Mouse (Mus musculus) liver, embryonic 15.5 days (tissue): ENCODE results near the gene Vwf. TPM values are rescaled to one million over a fixed set of nuclear protein-coding genes. Genes with fewer than 3 reads are reported as not detected.

Source experiments
- ATAC-seq: fragments of 200-750 bp; cut with Nextera tagmentation; 2 replicates; pipeline ENCODE4 v1.8.0; 2017; ENCODE audit warnings: moderate number of reproducible peaks, mild to moderate bottlenecking, moderate library complexity; ENCODE audit not compliant: insufficient read depth
- H3K27ac ChIP-seq: fragments of 300-500 bp; sonication (generic); replicated peaks from 2 replicates; pipeline ENCODE4 v1.5.1; 2015; ENCODE audit warnings: mild to moderate bottlenecking, inconsistent platforms
- H3K27me3 ChIP-seq: fragments of 300-500 bp; sonication (generic); 2 replicates; pipeline ENCODE4 v1.6.1; 2015; ENCODE audit warnings: mild to moderate bottlenecking, inconsistent platforms
- H3K36me3 ChIP-seq: fragments of 300-500 bp; sonication (generic); replicated peaks from 2 replicates; pipeline ENCODE4 v1.6.1; 2015; ENCODE audit warnings: moderate library complexity, mild to moderate bottlenecking, inconsistent platforms
- H3K4me1 ChIP-seq: fragments of 300-500 bp; sonication (generic); replicated peaks from 2 replicates; pipeline ENCODE4 v1.6.1; 2015; ENCODE audit warnings: inconsistent platforms
- H3K4me2 ChIP-seq: fragments of 300-500 bp; sonication (generic); 2 replicates; pipeline ENCODE4 v1.6.1; 2015; ENCODE audit warnings: moderate library complexity, mild to moderate bottlenecking, inconsistent platforms
- H3K4me3 ChIP-seq: fragments of 300-500 bp; sonication (generic); replicated peaks from 2 replicates; pipeline ENCODE4 v1.5.1; 2015; ENCODE audit warnings: mild to moderate bottlenecking, inconsistent platforms
- H3K9ac ChIP-seq: fragments of 300-500 bp; sonication (generic); 2 replicates; pipeline ENCODE4 v1.6.1; 2015; ENCODE audit warnings: moderate library complexity, mild to moderate bottlenecking, inconsistent platforms
- H3K9me3 ChIP-seq: fragments of 300-500 bp; sonication (generic); replicated peaks from 2 replicates; pipeline ENCODE4 v1.6.1; 2016; ENCODE audit warnings: inconsistent platforms
- WGBS: fragments of 180-500 bp; shearing (Covaris S2); methylation state at CpG from one replicate; pipeline ENCODE4 v1.1.7; 2015; ENCODE audit warnings: mixed read lengths; ENCODE audit not compliant: insufficient replicate concordance; 5-methylcytosine and 5-hydroxymethylcytosine counted together
- polyA plus RNA-seq: library from polyadenylated mRNA; unstranded; fragments of >200 nt; fragmentation: Nextera tagmentation; extraction: Ambion mirVana; gene quantifications from 2 replicates; pipeline ENCODE4 v1.2.1, GENCODE M21; 2015

Gene Vwf
- polyA plus RNA-seq, 1 experiment from 2014 or later = 8.5 TPM

DNA sequence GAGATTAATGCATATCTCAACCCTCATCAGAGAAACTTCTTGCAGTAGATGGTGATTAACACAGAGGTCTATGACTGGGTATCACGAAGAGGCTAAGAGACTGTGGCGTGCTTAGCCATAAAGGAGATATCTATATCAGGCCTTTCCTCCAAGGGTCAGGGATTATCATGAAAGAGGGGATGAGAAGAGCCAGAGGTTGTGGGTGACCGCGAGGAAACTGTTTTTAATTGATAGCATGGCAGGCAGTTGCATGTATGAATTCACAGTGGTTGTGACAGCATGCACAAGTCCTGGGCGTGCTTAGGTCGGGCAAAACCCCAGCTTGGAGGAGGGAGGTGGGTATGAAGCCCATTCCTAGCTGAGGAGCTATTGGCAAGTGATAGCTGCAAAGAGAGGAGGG is 5.3 kb upstream of the Vwf start:
- Histone ChIP-seq H3K9me3 (no peaks in the 10 kb centered on the region), H3K36me3 (no peaks in the 10 kb centered on the region), H3K9ac (no peak overlapping the region), H3K27ac (no peak overlapping the region; the same call in 1 of the 2 replicates), H3K27me3 (no peaks in the 10 kb centered on the region), H3K4me1 (peaks cover 24% of the 10 kb centered on the region), H3K4me3 (no peak overlapping the region), H3K4me2 (peak overlapping the region; percentile 13; the same call in 1 of the 2 replicates)
- peak; percentile 68 for ATAC-seq
- 22% methylated on average over 6 of the region's 6 CpGs for WGBS

GRCm38 (mm10) chr6:125548406-125548805 is 1.8 kb downstream of the Vwf start:
- no peaks in the 10 kb centered on the region for H3K27me3 ChIP-seq
- H3K4me1 ChIP-seq = peaks cover 15% of the 10 kb centered on the region
- WGBS = 27% methylated on average over 10 of the region's 10 CpGs
- H3K4me3 ChIP-seq = no peak overlapping the region
- H3K9me3 ChIP-seq = no peaks in the 10 kb centered on the region
- H3K9ac ChIP-seq = no peak overlapping the region
- H3K4me2 ChIP-seq = peak overlapping the region; percentile 36
- no peaks in the 10 kb centered on the region for H3K36me3 ChIP-seq
- no peak overlapping the region for H3K27ac ChIP-seq
- ATAC-seq = no peak

GRCm38 (mm10) chr6:125550172-125550571 is 3.6 kb downstream of the Vwf start:
- Histone ChIP-seq H3K4me3 (no peak overlapping the region), H3K27me3 (no peaks in the 10 kb centered on the region), H3K4me1 (peaks cover 15% of the 10 kb centered on the region), H3K4me2 (no peak overlapping the region), H3K36me3 (no peaks in the 10 kb centered on the region), H3K27ac (no peak overlapping the region), H3K9ac (no peak overlapping the region), H3K9me3 (no peaks in the 10 kb centered on the region)
- ATAC-seq = no peak
- WGBS = 32% methylated on average over 5 of the region's 5 CpGs

GRCm38 (mm10) chr6:125552760-125553159 is 6.2 kb downstream of the Vwf start:
- Histone ChIP-seq H3K4me1 (peaks cover 15% of the 10 kb centered on the region), H3K36me3 (no peaks in the 10 kb centered on the region), H3K4me2 (no peak overlapping the region), H3K9me3 (no peaks in the 10 kb centered on the region), H3K27ac (no peak overlapping the region), H3K27me3 (no peaks in the 10 kb centered on the region), H3K4me3 (no peak overlapping the region), H3K9ac (no peak overlapping the region)
- no peak for ATAC-seq
- 43% methylated on average over 6 of the region's 6 CpGs for WGBS

- Histone ChIP-seq H3K4me1 (peaks cover 16% of the 10 kb centered on the region), H3K9ac (no peak overlapping the region), H3K27ac (no peak overlapping the region), H3K9me3 (no peaks in the 10 kb centered on the region), H3K4me2 (no peak overlapping the region), H3K4me3 (no peak overlapping the region), H3K27me3 (no peaks in the 10 kb centered on the region), H3K36me3 (no peaks in the 10 kb centered on the region)
- 60% methylated on average over 4 of the region's 4 CpGs for WGBS
- ATAC-seq = no peak
Measured at GRCm38 (mm10) chr6:125553551-125553950, 7.0 kb downstream of the Vwf start.

DNA sequence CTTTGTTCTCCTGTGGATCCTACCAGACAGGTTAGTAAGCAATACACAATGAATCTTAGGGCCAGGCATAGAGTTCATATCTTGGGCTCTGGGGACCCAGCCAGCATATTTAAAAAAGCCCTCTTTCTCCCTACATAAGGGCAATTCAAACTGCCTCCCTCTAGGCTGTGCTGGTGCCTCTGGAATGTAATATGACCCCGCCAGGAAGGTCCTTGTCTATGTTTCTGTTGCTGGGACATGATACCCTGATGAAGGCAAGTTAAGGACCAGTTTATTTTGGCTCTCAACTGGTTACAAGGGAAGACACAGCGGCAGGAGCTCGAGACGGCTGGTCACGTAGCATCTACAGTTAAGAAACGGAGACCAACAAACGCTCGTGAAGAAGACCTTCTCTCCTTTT is 12.3 kb downstream of the Vwf start:
- H3K4me1 ChIP-seq = peaks cover 51% of the 10 kb centered on the region
- H3K27ac ChIP-seq = no peak overlapping the region
- no peaks in the 10 kb centered on the region for H3K36me3 ChIP-seq
- WGBS = 61% methylated on average over 8 of the region's 8 CpGs
- H3K27me3 ChIP-seq = no peaks in the 10 kb centered on the region
- ATAC-seq = no peak
- H3K4me2 ChIP-seq = no peak overlapping the region
- H3K9me3 ChIP-seq = no peaks in the 10 kb centered on the region
- H3K4me3 ChIP-seq = no peak overlapping the region
- no peak overlapping the region for H3K9ac ChIP-seq

- Histone ChIP-seq H3K4me1 (peaks cover 73% of the 10 kb centered on the region), H3K9ac (no peak overlapping the region), H3K4me3 (no peak overlapping the region), H3K36me3 (no peaks in the 10 kb centered on the region), H3K9me3 (no peaks in the 10 kb centered on the region), H3K27me3 (no peaks in the 10 kb centered on the region), H3K4me2 (no peak overlapping the region), H3K27ac (peak overlapping the region; percentile 91)
- ATAC-seq = peak; percentile 13; the same call in 1 of the 2 replicates
- WGBS = 40% methylated on average over 5 of the region's 5 CpGs
Measured at GRCm38 (mm10) chr6:125561031-125561430, 14.5 kb downstream of the Vwf start.

- Histone ChIP-seq H3K9me3 (no peaks in the 10 kb centered on the region), H3K9ac (no peak overlapping the region), H3K4me3 (no peak overlapping the region), H3K27me3 (no peaks in the 10 kb centered on the region), H3K4me1 (peaks cover 78% of the 10 kb centered on the region), H3K27ac (peak overlapping the region; percentile 91), H3K4me2 (no peak overlapping the region), H3K36me3 (no peaks in the 10 kb centered on the region)
- no peak for ATAC-seq
- WGBS = 90% methylated on average over 2 of the region's 2 CpGs
Measured at GRCm38 (mm10) chr6:125561521-125561920, 14.9 kb downstream of the Vwf start.

- peak overlapping the region; percentile 63 for H3K4me2 ChIP-seq
- no peaks in the 10 kb centered on the region for H3K9me3 ChIP-seq
- H3K4me3 ChIP-seq = peak overlapping the region; percentile 30
- H3K36me3 ChIP-seq = no peaks in the 10 kb centered on the region
- 16% methylated on average over 7 of the region's 7 CpGs for WGBS
- peak overlapping the region; percentile 35 for H3K9ac ChIP-seq
- H3K4me1 ChIP-seq = peaks cover 94% of the 10 kb centered on the region
- peak overlapping the region; percentile 91 for H3K27ac ChIP-seq
- peak; percentile 95 for ATAC-seq
- H3K27me3 ChIP-seq = no peaks in the 10 kb centered on the region
Measured at GRCm38 (mm10) chr6:125564812-125565281, 18.3 kb downstream of the Vwf start.

- WGBS = 31% methylated on average over 6 of the region's 6 CpGs
- Histone ChIP-seq H3K4me2 (peak overlapping the region; percentile 63), H3K4me1 (peaks cover 89% of the 10 kb centered on the region), H3K27ac (peak overlapping the region; percentile 91), H3K4me3 (peak overlapping the region; percentile 30; the same call in 1 of the 2 replicates), H3K36me3 (no peaks in the 10 kb centered on the region), H3K27me3 (no peaks in the 10 kb centered on the region), H3K9me3 (no peaks in the 10 kb centered on the region), H3K9ac (peak overlapping the region; percentile 35)
- ATAC-seq = peak; percentile 86
Measured at GRCm38 (mm10) chr6:125565326-125565725, 18.8 kb downstream of the Vwf start.

DNA sequence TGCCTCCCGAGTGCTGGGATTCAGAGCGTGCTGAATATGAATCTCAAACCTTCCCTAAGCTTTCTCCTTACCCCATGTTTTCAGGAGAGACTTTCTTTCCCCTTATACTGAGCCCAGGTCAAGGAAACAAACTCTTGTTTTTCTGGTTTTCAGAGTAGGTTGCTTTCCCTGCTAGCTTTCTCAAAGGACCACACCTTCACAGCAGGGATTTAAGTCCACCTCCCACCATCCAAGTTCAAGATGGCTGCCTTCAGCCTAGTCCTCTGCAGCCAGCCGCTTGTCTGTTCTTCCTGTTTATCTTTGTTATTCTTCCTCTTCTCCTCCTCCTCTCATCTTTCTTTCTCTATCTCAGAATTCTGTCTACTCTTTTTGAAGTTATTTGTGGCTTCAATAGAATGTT is 20.1 kb downstream of the Vwf start:
- peak overlapping the region; percentile 45; the same call in 1 of the 2 replicates for H3K27ac ChIP-seq
- WGBS = 79% methylated on average over 3 of the region's 3 CpGs
- ATAC-seq = no peak
- no peaks in the 10 kb centered on the region for H3K36me3 ChIP-seq
- no peak overlapping the region for H3K4me3 ChIP-seq
- 0 out of 2 replicates have a peak overlapping the region, but pooled peaks have one; percentile 6 for H3K4me2 ChIP-seq
- no peaks in the 10 kb centered on the region for H3K27me3 ChIP-seq
- H3K4me1 ChIP-seq = peaks cover 76% of the 10 kb centered on the region
- H3K9ac ChIP-seq = no peak overlapping the region
- no peaks in the 10 kb centered on the region for H3K9me3 ChIP-seq

DNA sequence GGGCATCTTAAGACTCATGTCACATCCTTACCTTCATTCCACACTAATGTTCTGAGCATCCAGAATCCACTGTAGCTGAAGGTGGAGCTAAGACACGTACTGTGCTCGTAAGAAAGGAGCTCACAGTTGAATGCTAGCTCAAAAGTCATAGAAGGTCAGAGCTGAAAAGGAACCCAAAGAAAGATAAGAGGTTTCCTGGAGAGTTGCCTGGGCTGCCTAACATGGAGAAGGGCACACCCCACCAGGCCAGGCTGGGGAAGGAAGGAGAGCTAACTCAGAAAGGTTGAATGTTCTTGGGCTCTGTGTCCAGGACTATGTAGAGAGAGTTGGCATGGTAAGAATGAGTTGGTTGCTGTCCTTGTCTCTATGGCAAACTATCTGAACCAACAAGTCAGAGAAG is 21.8 kb downstream of the Vwf start:
- Histone ChIP-seq H3K36me3 (no peaks in the 10 kb centered on the region), H3K27me3 (no peaks in the 10 kb centered on the region), H3K9ac (no peak overlapping the region), H3K4me1 (peaks cover 72% of the 10 kb centered on the region), H3K9me3 (no peaks in the 10 kb centered on the region), H3K27ac (peak overlapping the region; percentile 63), H3K4me3 (no peak overlapping the region), H3K4me2 (0 out of 2 replicates have a peak overlapping the region, but pooled peaks have one; percentile 13)
- ATAC-seq = no peak
- WGBS = 23% methylated on average over 2 of the region's 2 CpGs
